Mouse (Mus musculus) thymus, adult 2 months (tissue): ENCODE data around the gene Homer2.

Experiments used
- CTCF ChIP-seq: fragments of 200-500 bp; IDR thresholded peaks from 2 replicates; pipeline ENCODE4 v1.5.1; 2012; ENCODE audit warnings: mild to moderate bottlenecking, control low read depth, low read length, moderate library complexity, borderline replicate concordance; ENCODE audit not compliant: control insufficient read depth, poor library complexity, insufficient read depth; ENCODE audit errors: extremely low read depth
- POLR2A ChIP-seq: fragments of 200-500 bp; IDR thresholded peaks from 2 replicates; pipeline ENCODE4 v1.6.1; 2012; ENCODE audit warnings: mild to moderate bottlenecking, low read length, control low read depth, moderate library complexity; ENCODE audit not compliant: control insufficient read depth, poor library complexity, insufficient read depth; ENCODE audit errors: extremely low read depth

DNA sequence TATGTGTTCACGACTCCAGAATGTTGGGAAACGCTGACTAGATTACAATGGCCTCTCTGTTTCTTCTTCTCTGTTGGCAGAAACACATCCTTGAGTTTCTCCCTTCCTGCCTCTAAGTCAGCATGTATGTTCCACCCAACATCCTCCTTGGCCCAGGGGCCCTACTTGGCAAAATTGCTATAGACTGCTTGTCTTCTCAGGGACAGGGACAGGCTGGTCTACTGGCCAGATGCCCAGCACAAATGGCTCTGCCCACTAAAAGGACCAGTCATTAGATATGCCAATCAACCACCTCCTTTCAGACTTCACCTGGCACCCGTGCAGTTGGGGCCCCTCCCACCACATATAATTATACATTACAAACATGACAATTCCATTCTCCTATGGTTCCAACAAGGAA, 25.9 kb downstream of the Homer2 start:
- no peak for TF ChIP-seq CTCF
- no peak for TF ChIP-seq POLR2A
